Comparison of ENCODE assay signal across 15 mouse cellular contexts in genomic region chr4:145047964-145048363, GRCm38 (mm10).
"Had no signal": no experiment of that assay in that cellular context is flagged by ENCODE, and none has a peak within 500 bp of the region (broad histone marks: within the 10 kb centered on the region; RNA-seq: fewer than 3 reads in every experiment).

No protein-coding gene starts in this region.

- H3K4me3 ChIP-seq: lung, embryonic 15.5 days; megakaryocyte, embryonic 14.5 days; midbrain, embryonic 13.5 days; midbrain, embryonic 15.5 days; neural tube, embryonic 12.5 days; stomach, embryonic 15.5 days had no signal

- DNase-seq: lung, adult 2 months; lung, postnatal 14 days; lung, postnatal 36 days; right cerebral cortex, postnatal 14 days; thymus, adult 2 months; thymus, postnatal 25 days; thymus, postnatal 4 days had no signal

- H3K9me3 ChIP-seq: lung, embryonic 15.5 days; megakaryocyte, embryonic 14.5 days; midbrain, embryonic 13.5 days; midbrain, embryonic 15.5 days; neural tube, embryonic 12.5 days; stomach, embryonic 15.5 days had no signal

- H3K27ac ChIP-seq: lung, embryonic 15.5 days; macrophage; midbrain, embryonic 13.5 days; midbrain, embryonic 15.5 days; neural tube, embryonic 12.5 days; stomach, embryonic 15.5 days; stomach, postnatal 0 days had no signal

- H3K4me1 ChIP-seq: midbrain, embryonic 15.5 days had no signal

- H3K9ac ChIP-seq: lung, embryonic 15.5 days; midbrain, embryonic 13.5 days; midbrain, embryonic 15.5 days; neural tube, embryonic 12.5 days; stomach, embryonic 15.5 days had no signal

- H3K27me3 ChIP-seq: lung, embryonic 15.5 days; megakaryocyte, embryonic 14.5 days; midbrain, embryonic 13.5 days; midbrain, embryonic 15.5 days; neural tube, embryonic 12.5 days; stomach, embryonic 15.5 days had no signal
